Mouse (Mus musculus): Measurements from ENCODE around the gene Pnpla6.

Pnpla6 gene

GRCm38 (mm10) chr8:3507979-3508754 lies 7.0 kb upstream of the Pnpla6 start:
- 89% methylated on average over 6 of the region's 6 CpGs for WGBS

DNA sequence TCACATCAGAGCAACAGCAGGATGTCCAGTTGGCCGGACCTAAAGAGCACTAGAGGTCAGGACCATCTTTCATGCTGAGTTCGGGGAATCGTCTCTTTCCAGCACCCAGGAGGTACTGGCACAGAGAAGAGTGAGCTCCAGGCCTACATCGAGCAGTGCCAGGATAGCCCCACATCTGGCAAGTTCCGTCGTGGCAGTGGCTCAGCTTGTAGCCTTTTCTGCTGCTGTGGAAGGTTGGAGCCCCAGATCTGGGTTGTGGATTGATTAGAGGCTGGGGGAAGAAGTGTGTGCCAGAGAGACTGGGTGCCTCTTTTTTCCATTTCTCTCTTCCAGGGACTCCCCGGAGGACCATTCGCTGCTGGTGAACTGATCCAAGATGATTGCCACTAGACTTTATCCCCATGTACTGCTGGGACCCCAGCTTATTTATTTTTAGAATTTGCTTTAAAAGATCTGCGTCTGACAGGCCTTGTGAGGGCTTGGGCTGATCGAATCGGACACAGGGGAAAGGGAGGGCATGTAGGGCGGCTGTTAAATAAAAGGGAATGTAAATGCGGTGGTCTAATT lies 420 bp upstream of the Pnpla6 start:
- 23% methylated on average over 13 of the region's 13 CpGs for WGBS

DNA sequence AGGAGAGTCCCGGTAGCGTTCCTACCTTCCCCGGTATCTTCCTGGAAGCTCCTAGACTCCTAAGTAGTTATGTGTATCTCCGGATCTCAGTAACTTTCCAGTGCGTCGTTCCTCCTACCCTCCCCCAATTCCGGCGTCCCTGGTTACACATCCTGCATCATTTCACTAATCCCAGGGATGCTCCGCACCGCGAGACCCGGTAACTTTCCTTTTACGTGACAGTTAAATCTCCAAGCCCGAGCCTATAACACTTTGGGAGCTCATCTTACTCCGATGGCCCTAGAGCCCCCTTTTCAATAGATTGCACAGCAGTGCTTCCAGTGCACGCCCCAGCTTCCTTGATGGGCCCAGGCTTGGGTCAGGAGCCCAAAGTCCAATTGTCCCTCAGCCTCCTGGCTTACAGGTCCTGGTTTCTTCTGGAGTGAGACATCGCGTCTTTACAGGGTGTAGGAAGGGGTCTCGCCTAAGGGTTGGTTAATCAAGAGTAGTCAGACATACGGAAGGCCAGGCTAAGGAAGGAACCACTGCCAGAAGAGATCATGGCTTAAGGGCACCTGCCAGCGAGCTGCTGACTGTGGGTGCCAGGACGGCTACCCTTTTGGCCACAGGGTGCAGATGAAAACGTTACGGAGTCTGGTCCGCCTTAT lies 710 bp downstream of the Pnpla6 start:
- under 1% methylated on average over 25 of the region's 25 CpGs for WGBS

- under 1% methylated on average over 36 of the region's 36 CpGs for WGBS
Measured at GRCm38 (mm10) chr8:3516450-3517116, 1.4 kb downstream of the Pnpla6 start.

DNA sequence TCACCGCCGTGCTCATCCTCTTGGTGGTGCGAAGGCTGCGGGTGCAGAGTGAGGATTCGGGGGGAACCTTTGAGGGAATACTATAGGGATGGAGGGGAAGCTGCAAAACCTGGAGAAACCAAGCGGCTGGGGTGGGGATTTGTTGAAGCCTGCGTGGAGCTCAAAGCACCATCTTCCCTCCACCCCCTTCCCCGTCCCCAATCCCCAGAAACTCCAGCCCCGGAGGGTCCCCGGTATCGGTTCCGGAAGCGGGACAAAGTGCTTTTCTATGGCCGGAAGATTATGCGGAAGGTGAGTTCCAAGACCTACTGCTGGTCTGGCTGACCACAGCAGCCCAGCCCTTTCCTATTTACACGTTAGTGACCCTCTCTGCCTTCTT lies 1.9 kb downstream of the Pnpla6 start:
- WGBS: 5% methylated on average over 16 of the region's 16 CpGs

DNA sequence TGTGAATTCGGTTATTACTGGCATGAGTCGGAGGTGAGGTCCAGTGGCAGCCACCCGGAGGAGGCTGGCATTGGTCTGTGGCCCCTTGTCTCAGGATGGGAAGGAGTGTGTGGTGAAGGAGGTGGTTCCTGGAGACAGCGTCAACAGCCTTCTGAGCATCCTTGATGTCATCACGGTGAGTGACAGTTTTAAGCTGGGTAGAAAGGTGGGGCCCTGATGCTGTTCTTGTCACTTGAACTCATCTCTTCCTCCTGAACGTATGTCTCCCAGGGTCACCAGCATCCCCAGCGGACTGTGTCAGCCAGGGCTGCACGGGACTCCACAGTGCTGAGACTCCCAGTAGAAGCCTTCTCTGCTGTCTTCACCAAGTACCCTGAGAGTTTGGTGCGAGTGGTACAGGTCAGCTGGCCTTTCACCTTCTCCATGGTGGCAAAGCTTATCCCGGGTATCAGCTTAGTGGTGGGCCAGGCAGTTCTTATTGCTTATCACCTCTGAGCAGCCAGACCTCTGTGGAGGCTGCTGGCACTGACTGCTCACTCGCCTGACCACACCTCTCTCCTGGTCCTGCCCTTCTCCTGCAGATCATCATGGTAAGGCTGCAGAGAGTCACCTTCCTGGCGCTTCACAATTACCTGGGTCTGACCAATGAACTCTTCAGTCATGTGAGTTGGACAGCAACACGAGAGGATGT lies 7.0 kb downstream of the Pnpla6 start:
- whole genome bisulfite sequencing: 95% methylated on average over 13 of the region's 13 CpGs

GRCm38 (mm10) chr8:3530816-3531215 lies 15.6 kb downstream of the Pnpla6 start:
- WGBS: 84% methylated on average over 5 of the region's 5 CpGs

DNA sequence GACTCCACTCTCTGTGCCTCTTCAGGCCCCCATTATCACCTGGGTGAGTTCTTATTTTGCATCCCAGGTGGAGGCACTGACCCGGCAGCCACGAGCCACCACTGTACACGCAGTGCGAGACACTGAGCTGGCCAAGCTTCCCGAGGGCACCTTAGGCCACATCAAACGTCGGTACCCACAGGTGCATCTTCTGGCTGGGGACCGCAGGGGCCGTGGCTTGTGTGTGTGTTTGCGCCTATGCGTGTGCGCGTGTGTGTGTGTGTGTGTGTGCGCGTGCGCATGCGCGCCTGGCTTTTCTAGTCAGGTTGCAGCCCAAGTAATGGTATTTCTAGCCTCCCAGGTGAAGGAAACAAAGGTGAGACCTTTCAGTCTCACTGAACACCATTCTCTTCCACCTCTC lies 16.8 kb downstream of the Pnpla6 start:
- 95% methylated on average over 18 of the region's 18 CpGs for WGBS

- WGBS: 70% methylated on average over 15 of the region's 15 CpGs
Measured at GRCm38 (mm10) chr8:3536053-3536841, 21.1 kb downstream of the Pnpla6 start.

GRCm38 (mm10) chr8:3536940-3537339 lies 21.8 kb downstream of the Pnpla6 start:
- 95% methylated on average over 9 of the region's 9 CpGs for WGBS

GRCm38 (mm10) chr8:3537666-3538065 lies 22.5 kb downstream of the Pnpla6 start:
- WGBS: 95% methylated on average over 26 of the region's 26 CpGs

GRCm38 (mm10) chr8:3539146-3539545 lies 24.0 kb downstream of the Pnpla6 start:
- WGBS: 79% methylated on average over 7 of the region's 7 CpGs

- 96% methylated on average over 4 of the region's 4 CpGs for whole genome bisulfite sequencing
Measured at GRCm38 (mm10) chr8:3540076-3540475, 24.9 kb downstream of the Pnpla6 start.

- WGBS: 96% methylated on average over 2 of the region's 2 CpGs
Measured at GRCm38 (mm10) chr8:3546511-3546910, 31.3 kb downstream of the Pnpla6 start.

GRCm38 (mm10) chr8:3552240-3552639 lies 37.1 kb downstream of the Pnpla6 start:
- 69% methylated on average over 1 of the region's 1 CpGs for WGBS

DNA sequence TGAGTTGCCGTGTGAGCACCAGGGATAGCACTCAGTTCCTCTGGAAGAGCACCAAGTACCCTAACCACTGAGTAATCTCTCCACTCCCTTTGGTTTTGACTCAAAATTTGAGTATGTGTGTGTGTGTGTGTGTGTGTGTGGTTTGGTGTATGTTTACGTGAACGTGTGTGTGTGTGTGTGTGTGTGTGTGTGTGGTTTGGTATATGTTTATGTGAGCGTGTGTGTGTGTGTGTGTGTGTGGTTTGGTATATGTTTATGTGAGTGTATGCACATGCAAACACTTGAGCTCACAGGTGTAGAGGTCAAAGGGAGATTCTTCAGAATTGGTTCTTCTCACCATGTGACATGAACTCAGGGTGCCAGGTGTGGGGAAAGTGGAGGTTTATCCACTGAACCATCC lies 40.9 kb downstream of the Pnpla6 start:
- 57% methylated on average over 4 of the region's 4 CpGs for WGBS

- 14% methylated on average over 12 of the region's 12 CpGs for WGBS
Measured at GRCm38 (mm10) chr8:3567641-3568371, 52.6 kb downstream of the Pnpla6 start, which contains the start of gene C330021F23Rik. TSS of gene C330021F23Rik (plus strand) at chr8:3567990.

GRCm38 (mm10) chr8:3568378-3568777 lies 53.2 kb downstream of the Pnpla6 start:
- WGBS: 25% methylated on average over 7 of the region's 7 CpGs

GRCm38 (mm10) chr8:3569784-3570183 lies 54.6 kb downstream of the Pnpla6 start:
- 85% methylated on average over 5 of the region's 5 CpGs for WGBS

- WGBS: 91% methylated on average over 3 of the region's 3 CpGs
Measured at GRCm38 (mm10) chr8:3574546-3574945, 59.4 kb downstream of the Pnpla6 start.

Data from cerebral cortex, adult 2 months (tissue).